Mouse (Mus musculus) urinary bladder, postnatal 10 days (tissue): ENCODE measurements around the gene March9.
"Not testable (repeated sequence)": the region's sequence is repeated elsewhere in the genome, so short reads cannot be mapped to it uniquely, and the experiment has no call there.

Source experiments
- DNase-seq: peaks from one replicate; pipeline ENCODE4 v3.0.0; 2022; ENCODE audit warnings: low spot score

Gene March9

DNA sequence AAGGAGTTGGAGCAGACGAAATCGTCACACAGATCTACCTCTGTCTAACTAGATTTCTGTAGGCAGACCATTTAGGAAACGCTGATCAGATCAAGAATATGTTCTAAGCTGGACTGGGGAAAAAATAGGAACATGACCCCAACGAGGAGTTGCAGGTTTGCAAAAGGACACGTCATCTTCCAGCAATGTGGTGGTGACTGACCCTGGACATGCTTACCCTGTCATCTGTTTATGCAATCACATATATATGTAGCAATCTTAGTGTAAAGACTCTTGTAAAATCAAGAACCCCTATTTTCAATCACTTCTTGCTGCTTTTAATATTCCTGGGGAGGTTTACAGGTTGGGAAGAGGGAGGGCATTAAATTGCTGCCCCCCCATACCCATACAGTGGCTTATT lies 2.5 kb upstream of the March9 start:
- DNase-seq, result no peak

GRCm38 (mm10) chr10:127062101-127062500 lies 2.1 kb upstream of the March9 start:
- not testable (repeated sequence) for DNase-seq

GRCm38 (mm10) chr10:127061513-127061912 lies 1.5 kb upstream of the March9 start:
- no peak for DNase-seq

GRCm38 (mm10) chr10:127061085-127061484 lies 1.1 kb upstream of the March9 start:
- no peak for DNase-seq

DNA sequence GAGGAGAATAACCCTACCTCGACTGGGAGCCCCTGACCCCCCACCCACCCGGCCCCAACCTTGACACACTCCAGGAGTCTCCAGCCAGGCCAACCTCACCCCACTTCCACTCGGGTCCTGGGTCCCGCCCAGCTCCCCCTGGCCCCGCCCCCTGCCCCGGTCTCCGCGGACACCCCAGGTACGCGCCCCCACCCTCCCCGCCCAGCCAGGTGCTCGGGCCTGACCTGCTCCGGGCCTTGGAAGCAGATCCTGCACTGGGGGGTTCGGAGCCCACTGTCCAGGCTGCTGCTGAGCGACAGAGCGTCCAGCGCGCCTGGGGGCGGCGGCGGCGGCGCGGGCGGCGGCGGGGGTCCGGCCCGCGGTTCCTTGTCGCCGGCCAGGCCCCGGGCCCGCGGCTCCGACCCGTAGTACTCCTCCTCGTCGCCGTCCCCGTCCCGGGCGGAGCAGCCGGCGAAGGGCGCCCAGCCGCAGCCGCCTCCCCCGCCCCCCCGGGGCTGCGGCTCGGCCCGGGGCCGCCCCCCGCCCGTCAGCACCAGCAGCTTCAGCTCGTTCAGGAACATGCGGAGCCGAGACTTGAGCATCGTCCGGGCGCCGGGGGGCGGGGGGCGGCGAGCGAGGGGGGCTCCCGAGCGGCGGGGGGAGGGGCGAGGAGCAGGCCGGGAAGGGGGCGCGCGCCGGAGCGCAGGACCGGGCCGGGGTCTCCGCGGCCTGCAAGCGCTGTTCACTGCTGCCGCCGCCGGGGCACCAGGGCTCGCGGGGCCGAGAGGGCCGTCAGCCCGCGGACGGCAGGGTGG lies 613 bp downstream of the March9 start:
- no peak for DNase-seq

DNA sequence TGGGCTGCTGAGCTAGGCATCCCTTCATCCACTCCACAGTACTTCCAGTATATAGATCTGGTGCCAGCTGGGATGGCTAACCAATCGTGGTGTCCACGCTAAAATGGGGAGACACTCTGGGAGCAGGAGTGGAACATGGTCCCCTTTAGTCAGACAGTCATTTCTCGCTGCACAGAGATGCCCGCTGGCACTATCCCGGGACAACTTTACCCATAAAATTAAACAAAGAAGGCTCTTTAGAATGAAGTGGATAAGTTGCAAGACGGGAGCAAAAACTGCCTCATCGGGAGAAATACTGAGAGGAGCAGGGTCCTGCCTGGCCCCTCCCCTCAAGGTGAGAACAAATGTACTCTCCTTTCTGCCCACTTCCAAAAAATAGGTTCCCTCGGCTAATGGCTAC lies 1.3 kb downstream of the March9 start:
- DNase-seq, result no peak

DNA sequence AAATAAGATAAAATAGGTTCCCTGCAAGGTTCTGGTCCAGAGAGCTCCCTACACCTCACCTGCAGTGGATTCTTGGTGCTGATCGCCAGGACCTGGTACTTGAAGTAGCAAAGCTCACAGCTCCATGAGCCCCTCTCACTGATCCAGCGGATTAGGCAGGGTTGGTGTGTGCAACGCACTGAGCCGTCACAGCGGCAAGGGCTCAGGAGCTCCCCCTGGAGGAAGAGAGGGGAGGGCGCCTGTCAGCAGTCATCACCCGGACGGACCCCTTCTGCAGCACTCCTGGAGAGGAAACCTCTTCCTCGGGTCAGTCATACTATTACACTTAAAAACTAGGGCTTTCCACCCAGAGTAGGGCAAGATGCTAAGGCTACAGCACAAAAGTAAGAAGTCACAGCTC lies 1.8 kb downstream of the March9 start:
- no peak for DNase-seq

GRCm38 (mm10) chr10:127056490-127056889 lies 3.5 kb downstream of the March9 start:
- no peak for DNase-seq

- DNase-seq, result no peak
Measured at GRCm38 (mm10) chr10:127055406-127055805, 4.6 kb downstream of the March9 start.

- DNase-seq, result no peak
Measured at GRCm38 (mm10) chr10:127054646-127055045, 5.3 kb downstream of the March9 start.

GRCm38 (mm10) chr10:127050119-127050474 lies 9.9 kb downstream of the March9 start:
- no peak for DNase-seq

DNA sequence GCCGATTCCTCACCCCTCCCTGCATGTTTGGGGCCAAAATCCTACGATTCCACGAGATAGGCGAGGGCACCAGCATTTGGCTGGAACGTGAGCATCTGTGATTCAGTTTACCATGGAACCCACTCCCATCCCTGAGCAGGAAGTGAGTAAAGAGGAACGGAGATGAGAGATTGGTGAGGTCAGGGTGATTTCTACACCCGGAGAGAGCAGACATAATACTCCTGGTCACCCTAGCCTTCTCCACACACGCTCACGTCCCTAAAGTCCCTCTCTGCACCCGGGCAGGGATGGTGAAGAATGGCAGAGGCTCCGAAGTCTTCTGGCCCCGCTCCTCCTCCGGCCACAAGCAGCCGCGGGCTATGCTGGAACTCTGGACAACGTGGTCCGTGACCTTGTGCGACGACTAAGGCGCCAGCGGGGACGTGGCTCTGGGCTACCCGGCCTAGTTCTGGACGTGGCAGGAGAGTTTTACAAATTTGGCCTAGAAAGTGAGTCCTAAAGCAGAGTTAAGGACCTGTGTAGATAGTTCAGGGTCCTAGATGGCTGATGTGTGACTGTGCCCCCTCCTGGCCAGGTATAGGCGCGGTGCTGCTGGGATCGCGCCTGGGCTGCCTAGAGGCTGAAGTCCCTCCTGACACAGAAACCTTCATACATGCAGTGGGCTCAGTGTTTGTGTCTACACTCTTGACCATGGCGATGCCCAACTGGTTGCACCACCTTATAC lies 10.4 kb downstream of the March9 start:
- DNase-seq, result no peak

DNA sequence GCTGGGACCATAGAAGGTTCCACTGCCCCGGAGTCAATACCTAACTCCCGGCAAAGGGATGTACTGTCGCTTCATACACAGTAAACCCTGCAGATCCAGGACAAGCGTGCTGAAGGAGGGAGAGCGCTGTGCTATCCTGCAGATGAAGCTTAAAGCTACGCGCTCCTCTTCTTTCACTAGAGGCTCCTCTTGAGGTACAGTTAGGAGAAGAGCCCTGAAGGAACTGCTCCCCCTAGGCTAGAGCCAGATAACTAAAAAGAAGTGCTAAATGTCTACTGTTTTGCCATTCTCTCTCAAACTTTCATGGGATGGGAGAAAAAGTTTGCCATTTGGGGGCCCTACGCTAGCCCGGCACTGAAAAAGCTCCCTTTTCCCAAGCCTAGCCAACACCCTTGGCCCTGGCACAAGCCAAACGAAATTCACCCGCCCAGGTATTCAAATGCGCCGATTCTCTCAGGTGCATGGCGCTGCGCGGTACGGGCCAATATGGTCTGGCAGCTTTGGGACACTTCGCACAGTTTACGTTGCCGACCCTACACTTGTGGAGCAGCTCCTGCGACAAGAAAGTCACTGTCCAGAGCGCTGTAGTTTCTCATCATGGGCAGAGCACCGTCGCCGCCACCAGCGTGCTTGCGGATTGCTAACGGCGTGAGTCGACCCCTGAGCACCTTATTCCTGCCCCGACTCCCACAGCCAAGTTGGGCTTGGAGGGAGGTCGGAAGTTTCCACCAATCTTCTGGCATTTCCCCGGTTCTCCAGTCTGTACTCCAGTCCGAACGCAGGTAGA lies 11.2 kb downstream of the March9 start:
- no peak for DNase-seq

GRCm38 (mm10) chr10:127047954-127048353 lies 12.0 kb downstream of the March9 start, which contains the start of gene Cyp27b1:
Cyp27b1 (plus strand) TSS chr10:127048250.
- DNase-seq, result no peak

DNA sequence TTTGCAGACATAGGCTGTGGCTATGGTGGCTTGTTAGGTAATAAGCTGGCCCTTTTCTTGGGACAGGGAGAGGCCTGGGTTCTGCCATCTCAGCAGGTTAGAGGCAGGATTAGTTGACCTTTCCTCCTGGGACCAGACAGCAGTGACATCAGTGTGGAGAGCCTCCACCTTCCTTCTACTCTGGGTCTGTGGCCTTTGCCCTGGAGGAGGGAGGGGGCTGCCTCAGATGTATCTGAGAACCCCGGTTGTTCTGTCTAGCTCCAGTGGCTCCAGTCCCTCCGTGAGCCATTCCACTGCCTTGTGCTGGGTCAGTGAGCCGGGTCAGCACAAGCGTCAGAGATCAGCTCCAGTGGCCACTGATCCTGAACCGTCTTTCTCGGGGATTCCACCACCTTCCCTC lies 16.8 kb downstream of the March9 start:
- no peak for DNase-seq

DNA sequence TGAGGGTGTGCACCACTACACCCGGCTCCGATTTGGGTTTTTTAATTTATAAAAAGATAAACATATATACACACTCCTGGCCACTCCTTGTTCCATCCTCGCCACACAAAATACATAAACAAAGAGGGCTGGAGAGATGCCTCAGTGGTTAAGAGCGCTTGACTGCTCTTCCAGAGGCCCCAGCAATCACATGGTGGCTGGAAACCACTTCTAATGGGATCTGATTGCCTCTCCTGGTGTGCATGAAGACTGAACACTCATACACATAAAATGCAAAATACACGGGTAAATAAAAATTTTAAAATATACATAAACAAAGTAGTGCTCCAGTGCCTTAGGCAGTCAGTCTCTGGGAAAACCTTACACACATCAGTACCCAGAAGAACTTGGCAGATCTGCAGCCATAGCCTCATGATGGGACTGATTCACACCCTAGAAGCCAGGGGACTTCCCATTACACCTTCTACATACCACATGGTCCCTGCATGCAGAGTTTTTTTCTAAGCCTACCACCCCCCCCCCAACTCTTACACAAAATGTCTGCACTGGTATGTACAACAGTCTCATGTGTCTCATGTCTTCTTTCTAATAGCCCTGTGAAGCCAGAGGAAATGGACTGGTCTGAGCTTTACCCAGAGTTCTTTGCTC lies 17.4 kb downstream of the March9 start:
- no peak for DNase-seq

DNA sequence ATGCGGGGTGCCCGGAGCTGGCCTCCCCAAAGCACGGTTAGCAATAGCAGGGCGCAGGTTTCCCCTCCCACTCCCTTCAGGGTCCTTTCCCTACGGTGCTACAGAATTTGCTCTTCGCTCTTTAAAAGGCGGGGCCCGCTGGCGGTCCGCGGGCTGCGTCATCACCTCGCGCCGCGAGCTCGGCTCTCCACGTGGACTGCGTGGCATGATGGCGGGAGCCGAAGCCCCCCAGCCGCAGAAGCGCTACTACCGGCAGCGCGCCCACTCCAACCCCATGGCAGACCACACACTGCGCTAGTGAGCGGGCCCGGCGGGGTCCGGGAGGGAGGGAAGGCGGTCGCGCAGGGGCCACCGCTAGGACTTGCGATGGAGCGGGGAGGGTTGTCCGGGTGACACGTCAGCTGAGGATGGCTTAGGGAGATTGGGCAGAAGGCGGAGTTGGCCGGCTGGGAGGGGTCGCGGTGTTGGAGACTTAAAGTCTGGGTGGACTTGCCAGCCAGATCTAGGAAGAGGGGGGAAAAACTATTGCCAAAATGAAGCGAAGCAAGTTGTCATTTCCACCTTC lies 18.1 kb downstream of the March9 start:
- peak; percentile 65 for DNase-seq

- no peak for DNase-seq
Measured at GRCm38 (mm10) chr10:127041274-127041766, 18.7 kb downstream of the March9 start, which contains the start of the genes Mettl1 and Eef1akmt3. Mettl1 (plus strand) TSS chr10:127041414. Eef1akmt3 (minus strand) TSS chr10:127041513.

GRCm38 (mm10) chr10:127040569-127041214 lies 19.3 kb downstream of the March9 start:
- no peak for DNase-seq

- no peak for DNase-seq
Measured at GRCm38 (mm10) chr10:127037641-127038040, 22.3 kb downstream of the March9 start.

DNA sequence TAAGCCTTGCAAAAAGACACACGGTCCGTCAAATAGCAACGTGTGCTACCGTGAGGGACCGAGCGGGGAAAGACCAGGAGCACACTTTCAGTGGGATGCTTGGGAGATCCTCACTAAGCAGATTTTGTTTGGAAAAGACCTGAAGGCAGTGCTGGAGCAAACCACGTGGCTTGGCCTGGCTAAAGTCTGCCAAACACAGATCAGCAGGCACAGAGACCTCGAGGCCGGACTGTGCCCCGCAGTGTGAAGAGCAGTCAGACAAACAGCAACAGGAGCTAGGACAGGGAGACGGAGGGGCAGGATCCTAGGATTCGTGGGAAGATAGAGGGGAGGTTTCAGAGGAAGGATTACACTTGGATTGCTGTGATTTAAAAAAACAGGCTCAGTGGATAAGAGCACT lies 23.7 kb downstream of the March9 start:
- DNase-seq, result no peak
